Mouse (Mus musculus) olfactory bulb, adult 2 months (tissue): ENCODE data around the gene Tln1.

Experiments
- CTCF ChIP-seq: fragments of 200-500 bp; IDR thresholded peaks from 2 replicates; pipeline ENCODE4 v1.5.1; 2012; ENCODE audit warnings: low read depth, mild to moderate bottlenecking, low read length, moderate library complexity; ENCODE audit not compliant: insufficient read depth
- POLR2A ChIP-seq: fragments of 200-500 bp; IDR thresholded peaks from 2 replicates; pipeline ENCODE4 v1.6.1; 2012; ENCODE audit warnings: mild to moderate bottlenecking, low read depth, low read length, moderate library complexity; ENCODE audit not compliant: insufficient read depth

- no peak for TF ChIP-seq CTCF
- TF ChIP-seq POLR2A = no peak
These were observed 4.6 kb upstream of the Tln1 start for GRCm38 (mm10) chr4:43567140-43567539.
